Mouse (Mus musculus) cortical plate, adult 2 months (tissue): ENCODE measurements around the gene Mtf2. TPM values are rescaled to one million over a fixed set of nuclear protein-coding genes. Genes with fewer than 3 reads are reported as not detected.
"Not testable (repeated sequence)": the region's sequence is repeated elsewhere in the genome, so short reads cannot be mapped to it uniquely, and the experiment has no call there.

Experiments used
- H3K27ac ChIP-seq: fragments of 200-500 bp; 2 replicates; pipeline ENCODE4 v1.5.1; 2012; ENCODE audit warnings: low read length, control low read depth, inconsistent platforms; ENCODE audit not compliant: insufficient read depth
- H3K4me1 ChIP-seq: fragments of 200-500 bp; 2 replicates; pipeline ENCODE4 v1.6.1; 2011; ENCODE audit warnings: low read length; ENCODE audit not compliant: control insufficient read depth, insufficient read depth
- H3K4me3 ChIP-seq: fragments of 200-500 bp; 2 replicates; pipeline ENCODE4 v1.5.1; 2011; ENCODE audit warnings: mild to moderate bottlenecking, low read length, control low read depth; ENCODE audit not compliant: insufficient read depth
- CTCF ChIP-seq: fragments of 200-500 bp; IDR thresholded peaks from 2 replicates; pipeline ENCODE4 v1.5.1; 2011; ENCODE audit warnings: mild to moderate bottlenecking, control low read depth, low read length; ENCODE audit not compliant: insufficient read depth; ENCODE audit errors: extremely low read depth
- POLR2A ChIP-seq: fragments of 200-500 bp; IDR thresholded peaks from 2 replicates; pipeline ENCODE4 v1.6.1; 2011; ENCODE audit warnings: mild to moderate bottlenecking, low read length, control low read depth; ENCODE audit not compliant: insufficient read depth; ENCODE audit errors: extremely low read depth
- polyA plus RNA-seq: library from polyadenylated mRNA; depleted of rRNA; stranded (reverse); fragments of >200 nt; gene quantifications from 2 replicates; pipeline ENCODE4 v1.2.3, GENCODE M21; 2012; rRNA removed

The Mtf2 gene
- polyA plus RNA-seq = 53.8 and 54.4 TPM in 2 replicates

- TF ChIP-seq CTCF (no peak), POLR2A (peak; percentile 94)
- Histone ChIP-seq H3K4me1 (no peaks in the 10 kb centered on the region; the same call in 1 of the 2 replicates), H3K4me3 (peak within 1 kb of the TSS; percentile 77), H3K27ac (peak within 1 kb of the TSS; percentile 73)
Observed at GRCm38 (mm10) chr5:108065465-108066411, at the start of gene Mtf2. Mtf2 (plus strand) TSS chr5:108065674.

GRCm38 (mm10) chr5:108017232-108017631, 48.2 kb upstream of the Mtf2 start:
- H3K4me3 ChIP-seq = no peak overlapping the region
- no peak overlapping the region for H3K27ac ChIP-seq
- no peaks in the 10 kb centered on the region for H3K4me1 ChIP-seq
- no peak for TF ChIP-seq POLR2A
- no peak for TF ChIP-seq CTCF

GRCm38 (mm10) chr5:108019367-108019766, 46.1 kb upstream of the Mtf2 start:
- TF ChIP-seq CTCF (no peak), POLR2A (no peak)
- Histone ChIP-seq H3K4me3 (no peak overlapping the region), H3K27ac (no peak overlapping the region), H3K4me1 (no peaks in the 10 kb centered on the region)

DNA sequence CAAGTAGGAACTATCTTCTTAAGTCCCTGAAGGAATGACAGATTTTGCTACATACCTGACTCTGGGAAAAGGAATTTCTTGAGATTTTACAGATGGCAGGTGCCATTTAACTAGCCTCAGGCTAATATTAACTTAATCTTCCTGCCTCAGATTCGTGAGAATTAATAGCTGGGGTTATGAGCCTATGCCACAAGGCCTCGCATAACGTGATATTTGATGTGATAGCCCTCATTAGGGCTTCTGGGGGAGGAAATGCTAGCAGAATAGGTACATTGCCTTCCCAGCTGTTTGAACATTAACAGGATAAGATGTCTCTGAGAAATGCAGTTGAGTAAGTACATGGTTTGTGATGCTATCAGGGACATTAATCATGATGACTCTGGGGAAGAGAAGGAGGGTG, 44.1 kb upstream of the Mtf2 start:
- Histone ChIP-seq H3K4me1 (no peaks in the 10 kb centered on the region), H3K27ac (no peak overlapping the region), H3K4me3 (no peak overlapping the region)
- no peak for TF ChIP-seq CTCF
- TF ChIP-seq POLR2A = no peak

DNA sequence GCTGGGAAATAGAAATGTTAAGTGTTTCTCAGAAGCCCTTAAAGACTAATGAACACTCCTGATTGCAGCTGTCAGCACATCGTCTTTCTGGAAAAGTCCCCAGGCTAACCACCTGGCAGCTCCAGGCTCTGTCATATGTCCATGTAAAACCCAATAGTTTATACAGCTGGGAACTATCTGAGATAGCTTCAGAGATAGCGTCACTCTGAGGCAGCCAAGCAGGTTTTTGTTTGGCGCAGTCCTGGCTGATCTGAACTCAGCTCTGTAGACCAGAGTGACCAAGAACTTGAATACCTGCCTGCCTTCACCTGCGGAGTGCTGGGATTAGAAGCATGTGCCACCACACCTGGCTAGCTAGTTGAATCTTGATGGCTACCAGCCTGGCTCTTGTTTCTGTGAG, 37.2 kb upstream of the Mtf2 start:
- H3K4me1 ChIP-seq = no peaks in the 10 kb centered on the region
- TF ChIP-seq POLR2A (no peak), CTCF (no peak)

DNA sequence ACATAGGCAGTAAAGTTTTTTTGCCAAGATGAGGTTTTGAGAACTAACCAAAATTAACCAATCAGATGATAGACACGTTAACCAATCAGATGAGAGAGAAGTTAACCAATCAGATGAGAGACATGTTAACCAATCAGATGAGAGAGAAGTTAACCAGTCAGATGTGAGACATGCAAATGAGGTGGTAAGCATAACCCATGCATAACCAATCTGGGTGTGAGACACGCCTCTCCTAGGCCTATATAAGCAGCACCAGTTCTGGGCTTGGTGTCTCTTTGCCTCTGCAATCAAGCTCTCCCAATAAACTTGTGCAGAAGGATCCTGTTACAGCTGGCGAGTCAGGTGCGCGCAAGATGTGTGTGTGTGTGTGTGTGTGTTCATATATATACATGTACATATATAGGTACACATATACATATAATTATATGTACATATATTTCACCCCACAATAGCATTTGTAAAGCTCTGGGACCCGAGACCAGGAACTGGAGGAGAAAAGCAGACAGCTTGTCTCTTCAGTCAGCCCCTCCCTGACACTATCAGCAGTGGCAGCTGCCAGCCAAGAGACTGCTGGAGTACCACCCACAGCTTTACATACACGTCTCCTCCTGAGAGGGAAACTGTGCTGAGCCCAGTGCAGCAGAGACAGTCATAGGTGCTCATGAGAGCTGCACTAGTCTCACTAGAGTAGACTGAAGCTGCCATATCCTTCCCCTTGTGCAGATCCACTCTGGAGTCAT, 36.5 kb upstream of the Mtf2 start:
- H3K4me1 ChIP-seq, H3K4me3 ChIP-seq, H3K27ac ChIP-seq: not testable (repeated sequence)

More for the DNA sequence above, 37.2 kb upstream of the Mtf2 start:
- H3K27ac ChIP-seq = no peak overlapping the region
- H3K4me3 ChIP-seq = no peak overlapping the region

DNA sequence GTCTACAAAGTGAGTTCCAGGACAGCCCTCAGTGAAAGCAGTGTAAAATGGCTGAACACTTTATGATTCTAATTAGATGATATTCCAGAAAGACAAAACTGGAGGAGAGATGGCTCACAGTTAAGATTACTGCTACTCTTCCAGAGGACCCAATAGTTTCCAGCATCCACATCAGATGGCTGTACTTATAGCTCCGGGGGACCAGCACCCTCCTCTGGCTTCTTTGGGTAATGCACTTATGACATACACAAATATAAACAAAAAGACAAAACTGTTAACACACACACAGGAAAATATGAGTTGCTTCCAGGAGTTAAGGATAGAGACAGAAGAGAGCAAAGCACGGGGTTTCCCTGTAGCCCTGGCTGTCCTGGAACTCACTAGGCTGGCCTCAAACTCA, 35.5 kb upstream of the Mtf2 start:
- Histone ChIP-seq H3K4me3 (no peak overlapping the region), H3K4me1 (no peaks in the 10 kb centered on the region), H3K27ac (no peak overlapping the region)
- TF ChIP-seq CTCF = peak; percentile 23; the same call in 1 of the 2 replicates
- TF ChIP-seq POLR2A = no peak

- no peaks in the 10 kb centered on the region for H3K4me1 ChIP-seq
- H3K27ac ChIP-seq = no peak overlapping the region
- TF ChIP-seq POLR2A (no peak), CTCF (no peak)
- no peak overlapping the region for H3K4me3 ChIP-seq
Observed at GRCm38 (mm10) chr5:108031267-108031666, 34.2 kb upstream of the Mtf2 start.

DNA sequence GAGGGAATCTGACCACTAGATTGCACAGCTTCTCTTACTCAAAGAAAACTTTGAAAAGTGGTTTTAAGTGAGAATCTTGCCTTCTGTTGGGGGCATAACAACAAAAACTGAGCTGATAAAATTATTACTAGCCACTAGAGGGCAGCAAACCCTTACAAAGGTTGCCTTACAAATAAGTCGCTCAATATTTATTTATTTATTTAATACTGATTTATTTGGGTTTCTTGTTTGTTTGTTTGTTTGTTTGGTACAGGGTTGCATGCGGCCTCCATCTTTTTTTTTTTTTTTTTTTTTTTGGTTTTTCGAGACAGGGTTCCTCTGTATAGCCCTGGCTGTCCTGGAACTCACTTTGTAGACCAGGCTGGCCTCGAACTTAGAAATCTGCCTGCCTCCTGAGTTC, 31.3 kb upstream of the Mtf2 start:
- no peak overlapping the region for H3K27ac ChIP-seq
- H3K4me1 ChIP-seq = no peaks in the 10 kb centered on the region
- no peak overlapping the region for H3K4me3 ChIP-seq
- TF ChIP-seq CTCF = 0 out of 2 replicates have a peak, but pooled peaks have one; percentile 11
- TF ChIP-seq POLR2A = no peak

GRCm38 (mm10) chr5:108035523-108035922, 30.0 kb upstream of the Mtf2 start:
- no peak overlapping the region for H3K4me3 ChIP-seq
- H3K27ac ChIP-seq = no peak overlapping the region
- TF ChIP-seq CTCF (no peak), POLR2A (no peak)
- H3K4me1 ChIP-seq = no peaks in the 10 kb centered on the region
